Mouse (Mus musculus) liver, embryonic 12.5 days (tissue): Measurements from ENCODE around the gene Btbd35f23. TPM values are rescaled to one million over a fixed set of nuclear protein-coding genes. Genes with fewer than 3 reads are reported as not detected.
"Not testable (repeated sequence)": the region's sequence is repeated elsewhere in the genome, so short reads cannot be mapped to it uniquely, and the experiment has no call there.

Source experiments
- ATAC-seq: fragments of 200-750 bp; cut with Nextera tagmentation; 2 replicates; pipeline ENCODE4 v1.8.0; 2017; ENCODE audit warnings: moderate number of reproducible peaks, mild to moderate bottlenecking, moderate library complexity
- H3K27ac ChIP-seq: fragments of 300-500 bp; sonication (generic); 2 replicates; pipeline ENCODE4 v1.5.1; 2016; ENCODE audit warnings: mild to moderate bottlenecking
- H3K27me3 ChIP-seq: fragments of 300-500 bp; sonication (generic); replicated peaks from 2 replicates; pipeline ENCODE4 v1.6.1; 2016; ENCODE audit warnings: mild to moderate bottlenecking, moderate library complexity
- H3K36me3 ChIP-seq: fragments of 300-500 bp; sonication (generic); 2 replicates; pipeline ENCODE4 v1.6.1; 2016; ENCODE audit warnings: mild to moderate bottlenecking, moderate library complexity
- H3K4me1 ChIP-seq: fragments of 300-500 bp; sonication (generic); 2 replicates; pipeline ENCODE4 v1.6.1; 2016
- H3K4me2 ChIP-seq: fragments of 300-500 bp; sonication (generic); 2 replicates; pipeline ENCODE4 v1.6.1; 2016; ENCODE audit warnings: mild to moderate bottlenecking, moderate library complexity
- H3K4me3 ChIP-seq: fragments of 300-500 bp; sonication (generic); 2 replicates; pipeline ENCODE4 v1.5.1; 2016; ENCODE audit warnings: mild to moderate bottlenecking, moderate library complexity
- H3K9ac ChIP-seq: fragments of 300-500 bp; sonication (generic); 2 replicates; pipeline ENCODE4 v1.6.1; 2016; ENCODE audit warnings: mild to moderate bottlenecking, moderate library complexity
- H3K9me3 ChIP-seq: fragments of 300-500 bp; sonication (generic); replicated peaks from 2 replicates; pipeline ENCODE4 v1.6.1; 2016; ENCODE audit warnings: mild to moderate bottlenecking, moderate library complexity
- WGBS: fragments of 180-500 bp; shearing (Covaris S2); methylation state at CpG from one replicate; pipeline ENCODE4 v1.1.7; 2016; ENCODE audit not compliant: insufficient replicate concordance; 5-methylcytosine and 5-hydroxymethylcytosine counted together
- polyA plus RNA-seq: library from polyadenylated mRNA; unstranded; fragments of >200 nt; fragmentation: Nextera tagmentation; extraction: Ambion mirVana; gene quantifications from 2 replicates; pipeline ENCODE4 v1.2.1, GENCODE M21; 2016

Gene Btbd35f23
- not detected in 2 replicates for polyA plus RNA-seq

- H3K4me1 ChIP-seq, ATAC-seq, H3K9me3 ChIP-seq, H3K4me2 ChIP-seq, H3K27ac ChIP-seq, H3K4me3 ChIP-seq, H3K27me3 ChIP-seq, H3K9ac ChIP-seq, H3K36me3 ChIP-seq: not testable (repeated sequence)
- 44% methylated on average over 2 of the region's 2 CpGs for WGBS
Observed at GRCm38 (mm10) chrX:3076575-3076974, at the start of gene Btbd35f23. Gene Btbd35f23 (plus strand): TSS chrX:3076875.

Other genes with a start within 250 kb of the Btbd35f23 start
- not detected in 2 replicates for gene Btbd35f24, start 119.0 kb downstream of the Btbd35f23 start, polyA plus RNA-seq